Mouse (Mus musculus): ENCODE results near the gene Iqsec1. TPM values are rescaled to one million over a fixed set of nuclear protein-coding genes. Genes with fewer than 3 reads are reported as not detected.
A peak's percentile ranks its signal among the peaks of the same experiment; 100 is the strongest.

The Iqsec1 gene
- polyA plus RNA-seq, 1 experiment from 2014 or later = 15.8 TPM

DNA sequence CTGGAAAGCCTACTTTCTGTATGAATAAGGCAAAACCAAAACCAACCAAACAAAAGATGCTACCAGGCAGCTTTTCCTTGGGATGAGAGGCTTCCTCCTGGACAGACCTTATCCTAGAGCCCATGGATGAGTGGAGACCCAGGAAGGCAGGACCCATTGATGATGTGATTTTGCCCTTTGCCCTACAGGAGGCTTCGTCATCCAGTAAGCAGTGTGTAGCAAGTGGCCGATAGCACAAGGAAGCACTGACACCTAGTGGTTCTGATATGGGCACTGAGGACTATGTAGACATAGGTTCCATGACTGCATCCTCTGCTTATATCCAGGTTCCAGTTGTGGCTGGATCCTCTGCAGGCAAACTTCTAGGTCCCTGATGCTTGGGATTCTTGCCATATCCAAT is 168.6 kb downstream of the Iqsec1 start:
- Histone ChIP-seq H3K27me3 (no peaks in the 10 kb centered on the region), H3K9ac (no peak overlapping the region), H3K36me3 (no peaks in the 10 kb centered on the region), H3K9me3 (replicated peaks) (no peaks in the 10 kb centered on the region), H3K27ac (no peak overlapping the region), H3K4me3 (no peak overlapping the region), H3K4me2 (replicated peaks) (no peak overlapping the region), H3K4me1 (peaks cover 22% of the 10 kb centered on the region)
- ATAC-seq (ENCODE audit: low FRiP score) = no peak
- 48% methylated on average over 2 of the region's 2 CpGs for WGBS

- Histone ChIP-seq H3K4me2 (replicated peaks) (no peak overlapping the region), H3K36me3 (no peaks in the 10 kb centered on the region), H3K9me3 (replicated peaks) (no peaks in the 10 kb centered on the region), H3K4me1 (peaks cover 22% of the 10 kb centered on the region), H3K9ac (no peak overlapping the region), H3K4me3 (no peak overlapping the region), H3K27me3 (no peaks in the 10 kb centered on the region), H3K27ac (no peak overlapping the region)
- no peak for ATAC-seq (ENCODE audit: low FRiP score)
- WGBS = 0% methylated on average over 1 of the region's 4 CpGs
Measured at GRCm38 (mm10) chr6:90818956-90819355, 169.5 kb downstream of the Iqsec1 start.

DNA sequence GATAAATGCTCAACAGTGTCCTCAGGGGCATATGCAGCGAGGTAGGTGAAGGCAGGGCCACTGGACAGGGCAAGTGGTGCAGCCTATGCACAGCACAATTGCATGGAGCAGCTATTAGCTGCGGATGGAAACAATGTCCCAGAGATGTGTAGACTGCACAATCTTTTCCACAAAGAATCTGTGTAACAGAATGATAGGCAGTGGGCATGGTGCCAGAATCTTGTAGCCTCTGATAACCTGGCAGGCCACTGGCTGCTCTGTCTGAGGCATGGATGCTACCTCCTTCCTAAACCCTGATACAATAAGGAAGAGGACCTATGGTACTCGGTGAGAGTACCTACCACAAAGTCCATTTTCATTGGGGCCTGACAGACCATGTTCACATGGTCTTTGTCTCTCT is 171.9 kb downstream of the Iqsec1 start:
- Histone ChIP-seq H3K4me3 (no peak overlapping the region), H3K9me3 (replicated peaks) (no peaks in the 10 kb centered on the region), H3K27me3 (no peaks in the 10 kb centered on the region), H3K4me1 (peaks cover 11% of the 10 kb centered on the region; the same call in 1 of the 2 replicates), H3K4me2 (replicated peaks) (no peak overlapping the region), H3K36me3 (no peaks in the 10 kb centered on the region), H3K27ac (no peak overlapping the region), H3K9ac (no peak overlapping the region)
- ATAC-seq (ENCODE audit: low FRiP score) = no peak
- 80% methylated on average over 3 of the region's 3 CpGs for WGBS

DNA sequence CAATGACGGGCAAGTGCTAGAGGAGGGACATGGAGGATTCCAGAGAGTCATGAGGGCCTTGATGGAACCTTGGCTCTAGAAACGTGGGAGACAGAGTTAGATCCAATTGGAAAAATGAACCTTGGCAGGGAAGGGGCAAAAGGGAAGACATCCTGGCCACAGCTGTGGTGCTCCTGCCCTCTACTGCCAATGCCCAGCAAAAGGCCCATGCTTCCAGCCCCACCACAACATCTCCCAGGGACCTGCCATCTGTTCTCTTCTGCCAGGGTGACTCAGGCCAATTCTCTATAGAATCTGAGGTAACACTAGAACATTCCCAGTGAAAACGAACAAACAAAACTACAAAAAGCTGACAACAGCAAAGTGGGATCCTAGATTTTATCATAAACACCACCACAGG is 173.1 kb downstream of the Iqsec1 start:
- ATAC-seq (ENCODE audit: low FRiP score) = no peak
- no peak overlapping the region for H3K4me2 ChIP-seq (replicated peaks)
- no peaks in the 10 kb centered on the region for H3K27me3 ChIP-seq
- H3K9me3 ChIP-seq (replicated peaks) = no peaks in the 10 kb centered on the region
- H3K4me1 ChIP-seq = peaks cover 18% of the 10 kb centered on the region
- 68% methylated on average over 3 of the region's 3 CpGs for WGBS
- no peak overlapping the region for H3K4me3 ChIP-seq
- no peak overlapping the region for H3K27ac ChIP-seq
- H3K36me3 ChIP-seq = no peaks in the 10 kb centered on the region
- no peak overlapping the region for H3K9ac ChIP-seq

DNA sequence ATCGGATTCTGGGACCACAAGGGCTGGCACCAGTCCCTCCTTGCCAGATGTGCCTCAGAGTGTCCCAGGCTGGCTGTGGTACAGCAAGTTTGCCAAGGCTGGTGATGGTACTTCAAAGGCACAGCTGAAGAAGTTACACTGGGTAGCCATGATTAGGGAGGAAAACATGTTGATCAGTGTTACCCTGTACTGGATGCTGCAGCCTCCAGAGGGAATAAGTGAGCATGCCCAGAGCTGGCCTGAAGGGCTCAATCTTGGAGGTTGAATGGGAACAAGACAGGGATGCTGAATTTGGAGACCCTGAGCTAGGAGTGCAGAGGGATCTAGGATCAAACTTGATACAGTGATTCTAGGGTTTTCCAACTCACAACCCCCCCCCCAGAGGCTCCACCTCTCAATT is 175.0 kb downstream of the Iqsec1 start:
- no peak overlapping the region for H3K4me3 ChIP-seq
- no peaks in the 10 kb centered on the region for H3K36me3 ChIP-seq
- H3K27me3 ChIP-seq = no peaks in the 10 kb centered on the region
- no peak overlapping the region for H3K9ac ChIP-seq
- H3K9me3 ChIP-seq (replicated peaks) = no peaks in the 10 kb centered on the region
- WGBS = 83% methylated on average over 1 of the region's 1 CpGs
- ATAC-seq (ENCODE audit: low FRiP score) = no peak
- H3K27ac ChIP-seq = no peak overlapping the region
- H3K4me2 ChIP-seq (replicated peaks) = no peak overlapping the region
- peaks cover 36% of the 10 kb centered on the region for H3K4me1 ChIP-seq

DNA sequence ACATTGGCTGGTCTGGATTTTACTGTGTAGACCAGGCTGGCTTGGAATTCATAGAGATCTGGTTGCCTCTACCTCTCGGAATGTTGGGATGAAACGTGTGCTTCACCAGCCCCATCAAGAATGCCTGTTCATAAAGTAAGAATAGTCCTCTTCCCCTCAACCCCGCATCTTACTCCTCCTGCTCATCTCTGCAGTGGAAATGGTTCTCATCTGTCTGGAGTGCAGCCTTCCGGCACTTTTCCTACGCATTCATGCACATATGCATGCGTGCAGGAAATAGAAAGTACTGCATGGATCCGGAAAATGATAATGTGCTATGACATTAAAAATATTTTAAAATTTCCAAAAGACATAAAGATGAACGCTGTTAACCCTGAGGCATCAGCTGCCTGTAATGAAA is 175.9 kb downstream of the Iqsec1 start:
- H3K27me3 ChIP-seq = no peaks in the 10 kb centered on the region
- no peak overlapping the region for H3K27ac ChIP-seq
- H3K4me1 ChIP-seq = peaks cover 42% of the 10 kb centered on the region
- H3K9me3 ChIP-seq (replicated peaks) = no peaks in the 10 kb centered on the region
- no peak for ATAC-seq (ENCODE audit: low FRiP score)
- H3K9ac ChIP-seq = no peak overlapping the region
- H3K4me2 ChIP-seq (replicated peaks) = no peak overlapping the region
- H3K36me3 ChIP-seq = no peaks in the 10 kb centered on the region
- WGBS = 83% methylated on average over 8 of the region's 8 CpGs
- H3K4me3 ChIP-seq = no peak overlapping the region

GRCm38 (mm10) chr6:90812072-90812471 is 176.4 kb downstream of the Iqsec1 start:
- no peak overlapping the region for H3K4me3 ChIP-seq
- H3K9ac ChIP-seq = no peak overlapping the region
- no peaks in the 10 kb centered on the region for H3K36me3 ChIP-seq
- no peak for ATAC-seq (ENCODE audit: low FRiP score)
- H3K27me3 ChIP-seq = no peaks in the 10 kb centered on the region
- peaks cover 45% of the 10 kb centered on the region for H3K4me1 ChIP-seq
- 65% methylated on average over 3 of the region's 3 CpGs for WGBS
- no peaks in the 10 kb centered on the region for H3K9me3 ChIP-seq (replicated peaks)
- H3K27ac ChIP-seq = no peak overlapping the region
- no peak overlapping the region for H3K4me2 ChIP-seq (replicated peaks)

DNA sequence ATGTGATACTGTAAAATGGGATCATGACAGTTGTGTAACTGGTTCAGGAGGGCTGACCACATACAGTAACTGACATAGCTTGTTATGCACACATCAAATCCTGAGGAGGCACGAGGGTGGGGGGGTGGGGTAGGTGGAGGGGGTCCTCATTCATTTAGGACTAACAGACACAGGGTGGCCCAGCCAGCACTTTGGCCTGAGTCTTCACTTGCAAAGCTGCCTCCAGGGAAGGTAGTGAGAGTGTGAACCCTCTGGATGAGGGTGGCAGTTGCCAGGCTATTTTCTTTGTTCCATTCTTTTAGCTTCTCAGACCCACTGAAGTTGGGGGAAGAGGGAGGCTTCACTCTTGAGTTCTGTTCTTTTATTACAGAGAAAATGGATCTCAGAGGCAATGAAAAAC is 177.9 kb downstream of the Iqsec1 start:
- no peaks in the 10 kb centered on the region for H3K36me3 ChIP-seq
- H3K4me2 ChIP-seq (replicated peaks) = peak overlapping the region; percentile 58
- no peaks in the 10 kb centered on the region for H3K9me3 ChIP-seq (replicated peaks)
- H3K4me1 ChIP-seq = peaks cover 51% of the 10 kb centered on the region
- H3K4me3 ChIP-seq = no peak overlapping the region
- H3K27me3 ChIP-seq = no peaks in the 10 kb centered on the region
- 56% methylated on average over 1 of the region's 1 CpGs for WGBS
- no peak overlapping the region for H3K9ac ChIP-seq
- 0 out of 2 replicates have a peak, but pooled peaks have one; percentile 11 for ATAC-seq (ENCODE audit: low FRiP score)
- H3K27ac ChIP-seq = no peak overlapping the region

GRCm38 (mm10) chr6:90809960-90810362 is 178.5 kb downstream of the Iqsec1 start:
- H3K9ac ChIP-seq = peak overlapping the region; percentile 36
- H3K4me1 ChIP-seq = peaks cover 51% of the 10 kb centered on the region
- H3K27me3 ChIP-seq = no peaks in the 10 kb centered on the region
- WGBS = 1% methylated on average over 22 of the region's 22 CpGs
- H3K4me3 ChIP-seq = peak overlapping the region; percentile 38
- H3K27ac ChIP-seq = peak overlapping the region; percentile 60; the same call in 1 of the 2 replicates
- peak overlapping the region; percentile 58 for H3K4me2 ChIP-seq (replicated peaks)
- no peaks in the 10 kb centered on the region for H3K36me3 ChIP-seq
- ATAC-seq (ENCODE audit: low FRiP score) = peak; percentile 87
- no peaks in the 10 kb centered on the region for H3K9me3 ChIP-seq (replicated peaks)

- no peaks in the 10 kb centered on the region for H3K27me3 ChIP-seq
- peak overlapping the region; percentile 38 for H3K4me3 ChIP-seq
- H3K27ac ChIP-seq = peak overlapping the region; percentile 60; the same call in 1 of the 2 replicates
Measured at GRCm38 (mm10) chr6:90809077-90809840, 179.2 kb downstream of the Iqsec1 start.

GRCm38 (mm10) chr6:90808544-90808943 is 179.9 kb downstream of the Iqsec1 start:
- no peak for ATAC-seq (ENCODE audit: low FRiP score)
- WGBS = 5% methylated on average over 5 of the region's 5 CpGs
- Histone ChIP-seq H3K27me3 (no peaks in the 10 kb centered on the region), H3K9ac (no peak overlapping the region), H3K27ac (0 out of 2 replicates have a peak overlapping the region, but pooled peaks have one; percentile 9), H3K9me3 (replicated peaks) (no peaks in the 10 kb centered on the region), H3K4me3 (no peak overlapping the region), H3K36me3 (no peaks in the 10 kb centered on the region), H3K4me2 (replicated peaks) (peak overlapping the region; percentile 58; the same call in 1 of the 2 replicates), H3K4me1 (peaks cover 50% of the 10 kb centered on the region)

More at GRCm38 (mm10) chr6:90809077-90809840, 179.2 kb downstream of the Iqsec1 start:
- peaks cover 51% of the 10 kb centered on the region for H3K4me1 ChIP-seq
- WGBS = 62% methylated on average over 11 of the region's 11 CpGs
- H3K9ac ChIP-seq = peak overlapping the region; percentile 36
- no peak for ATAC-seq (ENCODE audit: low FRiP score)
- no peaks in the 10 kb centered on the region for H3K36me3 ChIP-seq
- peak overlapping the region; percentile 58 for H3K4me2 ChIP-seq (replicated peaks)
- H3K9me3 ChIP-seq (replicated peaks) = no peaks in the 10 kb centered on the region

DNA sequence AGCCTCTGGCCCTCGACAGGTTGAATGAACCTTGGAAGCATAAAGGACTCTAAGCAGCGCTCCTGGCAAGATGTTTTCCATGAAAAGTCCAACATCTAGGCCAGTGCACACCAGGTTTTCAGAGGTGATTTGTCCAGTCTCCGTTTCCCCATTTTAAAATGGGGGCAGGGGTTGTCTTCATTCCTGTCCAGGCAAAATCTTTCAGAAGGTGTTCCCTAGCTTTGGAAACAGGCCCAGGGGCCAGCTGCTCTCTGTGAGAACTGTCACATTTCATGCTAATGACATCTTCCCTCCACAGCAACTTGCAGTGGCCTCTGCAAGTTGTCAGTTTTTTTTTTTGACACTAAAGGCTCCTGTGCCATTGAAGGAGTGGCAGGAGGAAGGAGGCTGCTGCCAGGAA is 180.4 kb downstream of the Iqsec1 start:
- ATAC-seq (ENCODE audit: low FRiP score) = no peak
- 70% methylated on average over 3 of the region's 3 CpGs for WGBS
- Histone ChIP-seq H3K27me3 (no peaks in the 10 kb centered on the region), H3K9me3 (replicated peaks) (no peaks in the 10 kb centered on the region), H3K9ac (no peak overlapping the region), H3K27ac (0 out of 2 replicates have a peak overlapping the region, but pooled peaks have one; percentile 9), H3K36me3 (no peaks in the 10 kb centered on the region), H3K4me1 (peaks cover 46% of the 10 kb centered on the region), H3K4me2 (replicated peaks) (peak overlapping the region; percentile 23; the same call in 1 of the 2 replicates), H3K4me3 (no peak overlapping the region)

- H3K36me3 ChIP-seq = no peaks in the 10 kb centered on the region
- H3K4me2 ChIP-seq (replicated peaks) = no peak overlapping the region
- H3K4me1 ChIP-seq = peaks cover 45% of the 10 kb centered on the region
- no peak for ATAC-seq (ENCODE audit: low FRiP score)
- H3K9ac ChIP-seq = no peak overlapping the region
- 59% methylated on average over 2 of the region's 2 CpGs for WGBS
- H3K4me3 ChIP-seq = no peak overlapping the region
- H3K9me3 ChIP-seq (replicated peaks) = no peaks in the 10 kb centered on the region
- no peak overlapping the region for H3K27ac ChIP-seq
- H3K27me3 ChIP-seq = no peaks in the 10 kb centered on the region
Measured at GRCm38 (mm10) chr6:90807581-90807980, 180.9 kb downstream of the Iqsec1 start.
